In genomic region chr2:78994800-78995555, GRCm38 (mm10) we compare ENCODE assay signal across 21 mouse cellular contexts.
DNase-seq lines count a peak whose midpoint lies in the region; ATAC-seq and TF ChIP-seq lines count a peak whose summit lies in the region.
"Had no signal": no experiment of that assay in that cellular context is flagged by ENCODE, and none has a peak within 500 bp of the region (broad histone marks: within the 10 kb centered on the region; RNA-seq: fewer than 3 reads in every experiment).

No protein-coding gene starts in this region.

- H3K9me3 ChIP-seq in liver, embryonic 12.5 days (replicated peaks), result no peaks in the 10 kb centered on the region
- H3K9me3 ChIP-seq in G1E (replicated peaks), result no peaks in the 10 kb centered on the region
- H3K9me3 ChIP-seq in kidney, embryonic 14.5 days (ENCODE audit: control insufficient read depth, low read length), result no peaks in the 10 kb centered on the region
- H3K9me3 ChIP-seq: heart, embryonic 15.5 days; limb, embryonic 10.5 days; liver, embryonic 13.5 days; neural tube, embryonic 13.5 days had no signal

- no peak overlapping the region for H3K4me2 ChIP-seq in liver, embryonic 12.5 days
- no peak overlapping the region for H3K4me2 ChIP-seq in kidney, embryonic 14.5 days (replicated peaks; ENCODE audit: low read depth, low read length)
- H3K4me2 ChIP-seq: heart, embryonic 15.5 days; liver, embryonic 13.5 days; neural tube, embryonic 13.5 days had no signal

- no peaks in the 10 kb centered on the region for H3K27me3 ChIP-seq in liver, adult 2 months (ENCODE audit: control insufficient read depth, insufficient read depth, low read length)
- no peaks in the 10 kb centered on the region for H3K27me3 ChIP-seq in liver, embryonic 12.5 days (replicated peaks)
- no peaks in the 10 kb centered on the region for H3K27me3 ChIP-seq in G1E (ENCODE audit: insufficient read depth, low read length)
- H3K27me3 ChIP-seq in kidney, embryonic 14.5 days (ENCODE audit: control insufficient read depth, insufficient read depth, low read length), result no peaks in the 10 kb centered on the region
- H3K27me3 ChIP-seq: heart, embryonic 15.5 days; liver, embryonic 13.5 days; neural tube, embryonic 13.5 days had no signal

- H3K27ac ChIP-seq in liver, adult 2 months (replicated peaks; ENCODE audit: insufficient read depth, low read depth, low read length), result no peak overlapping the region
- H3K27ac ChIP-seq in liver, embryonic 12.5 days, result no peak overlapping the region
- no peak overlapping the region for H3K27ac ChIP-seq in kidney, embryonic 14.5 days (ENCODE audit: low read depth, low read length)
- H3K27ac ChIP-seq: heart, embryonic 15.5 days; kidney, postnatal 0 days; left cerebral cortex, adult 2 months; limb, embryonic 10.5 days; liver, embryonic 13.5 days; neural tube, embryonic 13.5 days had no signal

- H3K9ac ChIP-seq in liver, adult 2 months (ENCODE audit: low read depth, low read length), result no peak overlapping the region
- H3K9ac ChIP-seq in liver, embryonic 12.5 days, result no peak overlapping the region
- H3K9ac ChIP-seq in kidney, embryonic 14.5 days (ENCODE audit: low read depth, low read length), result no peak overlapping the region
- H3K9ac ChIP-seq: forebrain, postnatal 0 days; heart, embryonic 15.5 days; liver, embryonic 13.5 days; neural tube, embryonic 13.5 days had no signal

- no peak overlapping the region for H3K4me3 ChIP-seq in liver, adult 2 months (ENCODE audit: insufficient read depth, low read depth, low read length)
- H3K4me3 ChIP-seq in liver, embryonic 12.5 days, result no peak overlapping the region
- H3K4me3 ChIP-seq in G1E (ENCODE audit: low read depth, low read length), result no peak overlapping the region
- H3K4me3 ChIP-seq in kidney, embryonic 14.5 days (ENCODE audit: low read length), result no peak overlapping the region
- H3K4me3 ChIP-seq: heart, embryonic 15.5 days; left cerebral cortex, adult 2 months; limb, embryonic 10.5 days; liver, embryonic 13.5 days; neural tube, embryonic 13.5 days had no signal

- WGBS in liver, adult 2 months, result 78% methylated on average over 3 of the region's 3 CpGs
- WGBS in liver, embryonic 12.5 days (ENCODE audit: insufficient replicate concordance), result 61% methylated on average over 3 of the region's 3 CpGs
- 83% methylated on average over 3 of the region's 3 CpGs for WGBS in kidney, embryonic 14.5 days

- DNase-seq in liver, adult 2 months (ENCODE audit: extremely low read depth, low read depth, low spot score), result peak; percentile 4
- DNase-seq in G1E (ENCODE audit: low spot score), result peak; percentile 8
- DNase-seq in cerebellum, postnatal 10 days, result no peak
- DNase-seq: adrenal gland, postnatal 10 days; cerebellum, adult 8-10 months; embryo, embryonic 11 days; forebrain, postnatal 0 days; liver, embryonic 13.5 days; right cerebral cortex, postnatal 25 days; thymus, postnatal 4 days had no signal

- ATAC-seq in liver, embryonic 12.5 days, result no peak
- no peak for ATAC-seq in G1E (ENCODE audit: extremely low read depth, insufficient number of reproducible peaks, low FRiP score, poor library complexity, severe bottlenecking)
- peak; percentile 98 for ATAC-seq in granulocyte monocyte progenitor cell, adult 5-6 weeks (replicated peaks; ENCODE audit: poor library complexity, severe bottlenecking)
- peak; percentile 63 for ATAC-seq in neutrophil, adult 5-6 weeks (ENCODE audit: extremely low read depth, insufficient number of reproducible peaks, low FRiP score, poor library complexity, severe bottlenecking)
- no peak for ATAC-seq in megakaryocyte-erythroid progenitor cell, adult 5-6 weeks (replicated peaks; ENCODE audit: low FRiP score, low TSS enrichment, poor library complexity, severe bottlenecking)
- ATAC-seq in kidney, embryonic 14.5 days (ENCODE audit: low FRiP score, low TSS enrichment), result no peak
- ATAC-seq: forebrain, postnatal 0 days; lung, postnatal 0 days had no signal

- H3K36me3 ChIP-seq in liver, adult 2 months (ENCODE audit: control insufficient read depth, insufficient read depth, low read length), result no peaks in the 10 kb centered on the region
- H3K36me3 ChIP-seq in liver, embryonic 12.5 days, result no peaks in the 10 kb centered on the region
- H3K36me3 ChIP-seq in G1E (replicated peaks), result no peaks in the 10 kb centered on the region
- H3K36me3 ChIP-seq in kidney, embryonic 14.5 days (ENCODE audit: control insufficient read depth, insufficient read depth, low read length), result no peaks in the 10 kb centered on the region
- H3K36me3 ChIP-seq: heart, embryonic 15.5 days; limb, embryonic 10.5 days; liver, embryonic 13.5 days; neural tube, embryonic 13.5 days had no signal

- no peaks in the 10 kb centered on the region for H3K79me2 ChIP-seq in liver, adult 2 months (ENCODE audit: control insufficient read depth, insufficient read depth, low read length)

- TF ChIP-seq POLR2A in liver, adult 2 months (IDR thresholded peaks at IDR 0.05; ENCODE audit: extremely low read depth, insufficient read depth, low read length), result no peak

- no peaks in the 10 kb centered on the region for H3K4me1 ChIP-seq in liver, adult 2 months (ENCODE audit: control insufficient read depth, insufficient read depth, low read length)
- 0 out of 2 replicates have a peak, but pooled peaks cover 3% of the 10 kb centered on the region for H3K4me1 ChIP-seq in liver, embryonic 12.5 days
- peaks cover 32% of the 10 kb centered on the region for H3K4me1 ChIP-seq in G1E (ENCODE audit: insufficient read depth, low read depth, low read length)
- peaks cover 6% of the 10 kb centered on the region; the same call in 1 of the 2 replicates for H3K4me1 ChIP-seq in kidney, embryonic 14.5 days (ENCODE audit: control insufficient read depth, insufficient read depth, low read length)
- H3K4me1 ChIP-seq: neural tube, embryonic 13.5 days had no signal

- TF ChIP-seq CTCF in liver, adult 2 months (IDR thresholded peaks at IDR 0.05; ENCODE audit: low read depth, low read length), result no peak
- no peak for TF ChIP-seq CTCF in G1E (IDR thresholded peaks at IDR 0.05; ENCODE audit: low read depth, low read length)

Comparison
In these comparisons a context has a peak if more than half of its experiments do, and no peak if none do; other contexts are left out.
1. DNase-seq: peak in liver, adult 2 months (single experiment) and G1E (single experiment); none in cerebellum, postnatal 10 days (0 of 2).
2. ATAC-seq: peak in granulocyte monocyte progenitor cell, adult 5-6 weeks (single experiment) and neutrophil, adult 5-6 weeks (single experiment); none in liver, embryonic 12.5 days (single experiment), G1E (single experiment), megakaryocyte-erythroid progenitor cell, adult 5-6 weeks (single experiment) and kidney, embryonic 14.5 days (single experiment).